Mouse (Mus musculus) kidney, adult 2 months (tissue): ENCODE data around the gene Parp16.

Experiments used
- CTCF ChIP-seq: fragments of 200-500 bp; conservative IDR thresholded peaks from 2 replicates; pipeline ENCODE4 v1.5.1; 2011; ENCODE audit warnings: low read depth, mild to moderate bottlenecking, control low read depth, low read length, moderate library complexity, mixed read lengths; ENCODE audit not compliant: insufficient read depth, insufficient read length
- POLR2A ChIP-seq: fragments of 200-500 bp; IDR thresholded peaks from one replicate; pipeline ENCODE4 v1.6.1; 2011; ENCODE audit warnings: low read depth, low read length, control low read depth

DNA sequence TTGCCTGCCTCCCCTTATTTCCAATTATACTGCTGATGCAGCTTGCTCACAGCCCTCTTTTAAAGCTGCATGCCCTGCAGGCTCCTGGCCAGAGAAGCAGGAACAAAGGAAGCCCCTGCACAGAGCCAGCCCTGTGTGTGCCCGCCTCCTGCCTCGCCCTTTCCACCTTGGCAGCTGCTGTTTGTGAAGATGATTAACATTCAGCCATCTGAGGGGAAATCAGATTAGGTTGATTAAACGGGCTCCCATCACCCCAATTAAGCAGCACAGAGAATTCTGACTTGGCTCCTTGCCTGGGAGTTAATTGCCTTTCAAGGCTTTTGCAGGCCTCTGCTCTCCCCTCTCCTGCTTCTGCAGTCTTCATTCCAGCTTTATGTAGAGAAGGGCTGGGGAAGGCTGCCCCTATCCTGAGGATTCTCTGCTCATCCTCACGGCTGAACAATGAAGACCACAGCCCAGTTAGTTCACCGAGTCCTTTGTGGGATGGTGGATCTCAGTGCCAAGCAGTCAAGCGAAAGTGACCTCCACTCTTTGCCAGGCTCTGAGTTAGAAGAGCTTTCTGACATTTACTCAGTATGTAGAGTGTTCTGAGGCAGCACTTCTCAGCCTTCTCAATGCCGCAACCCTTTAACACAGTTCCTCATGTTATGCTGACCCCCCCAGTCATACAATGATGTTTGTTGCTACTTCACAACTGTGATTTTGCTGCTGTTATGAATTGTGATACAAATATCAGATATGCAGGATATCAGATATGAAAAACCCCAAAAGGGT lies 72.8 kb downstream of the Parp16 start:
- TF ChIP-seq CTCF: no peak
- no peak for TF ChIP-seq POLR2A
